Mouse (Mus musculus) adrenal gland, adult 2 months (tissue): ENCODE measurements at regions not wholly inside any gene's neighbourhood (a gene's known extent, or its start where the extent isn't known, plus 50 kb on each side); places are given as distances from the start of the nearest gene placed in this dataset.
A peak's percentile ranks its signal among the peaks of the same experiment; 100 is the strongest.

Experiments used
- DNase-seq: peaks from one replicate; pipeline ENCODE4 v3.0.0; 2021

- DNase-seq: no peak
These were observed 251.4 kb upstream of the C9orf72 start for GRCm38 (mm10) chr4:35477211-35478005.

DNA sequence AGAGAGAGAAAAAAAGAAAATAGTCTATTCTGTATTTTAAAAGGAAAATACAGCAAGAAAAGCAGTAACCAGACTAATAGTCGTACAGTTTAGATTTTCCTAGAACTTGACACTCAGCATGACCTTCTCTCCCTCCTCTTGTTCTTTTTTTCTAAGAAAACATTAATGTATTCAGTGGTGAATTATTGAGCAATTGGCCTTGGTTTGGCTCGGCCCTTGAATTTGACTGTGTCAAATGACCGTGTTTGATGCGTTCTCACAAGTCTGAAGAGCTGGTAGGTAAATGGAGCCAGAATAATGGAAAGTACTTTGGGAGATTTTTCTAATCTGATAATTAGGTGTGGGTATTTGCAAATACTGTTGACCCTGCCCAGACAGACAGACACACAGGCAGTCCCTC, 248.0 kb upstream of the C9orf72 start:
- peak; percentile 20 for DNase-seq
